Mouse (Mus musculus) left cerebral cortex, adult 11 months (tissue): ENCODE measurements around the gene Hsph1.

ENCODE experiments used
- DNase-seq: peaks from one replicate; pipeline ENCODE4 v3.0.0; 2022; ENCODE audit warnings: low spot score

The Hsph1 gene

DNA sequence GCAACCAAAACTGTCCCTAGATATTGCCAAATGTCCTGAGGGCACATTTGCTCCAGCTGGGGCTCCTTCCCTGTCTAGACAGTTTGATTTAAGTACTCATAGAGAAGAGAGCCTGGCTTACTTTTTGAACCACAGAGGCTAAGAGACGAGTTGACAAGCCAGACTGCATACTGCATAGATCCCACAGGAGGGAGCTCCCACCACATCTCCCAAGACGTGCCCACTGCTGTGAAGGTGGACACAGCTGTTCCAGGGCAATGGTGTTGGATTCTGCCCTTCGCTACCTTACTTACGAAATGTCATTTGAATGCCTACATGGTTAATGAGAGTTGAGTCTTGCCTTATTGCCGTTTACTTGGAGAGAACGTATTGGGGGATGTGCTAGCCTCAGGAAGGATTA is 6.2 kb upstream of the Hsph1 start:
- DNase-seq: no peak

DNA sequence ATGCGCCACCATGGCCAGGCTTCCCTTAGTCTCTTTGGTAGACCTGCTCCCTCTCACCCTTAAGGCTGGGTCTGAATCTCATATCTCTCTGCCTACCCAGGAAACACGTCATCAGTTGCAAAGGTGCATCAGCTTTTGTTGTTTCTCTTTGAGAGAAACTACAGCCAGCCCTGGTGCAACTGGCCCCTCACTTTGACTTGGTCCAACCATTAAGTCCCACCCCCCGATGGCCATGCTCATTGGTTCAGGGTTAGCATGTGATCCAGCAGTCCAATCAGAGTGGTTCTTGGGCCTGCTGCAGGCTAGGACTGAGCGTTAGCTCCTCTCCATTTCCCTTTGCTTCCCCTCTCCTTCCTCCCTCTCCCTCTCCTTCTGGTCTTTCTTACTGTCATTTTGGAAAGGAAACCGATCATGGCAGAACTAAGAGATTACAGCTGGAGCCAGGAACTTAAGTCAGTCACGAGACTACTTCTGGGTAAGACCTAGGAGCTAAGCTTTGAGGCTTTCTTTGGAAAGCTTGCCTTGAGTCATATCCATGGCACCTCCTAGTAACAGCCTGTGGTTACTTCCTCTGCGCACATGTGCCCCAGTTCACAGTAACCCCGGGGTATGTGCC is 5.2 kb upstream of the Hsph1 start:
- no peak for DNase-seq

DNA sequence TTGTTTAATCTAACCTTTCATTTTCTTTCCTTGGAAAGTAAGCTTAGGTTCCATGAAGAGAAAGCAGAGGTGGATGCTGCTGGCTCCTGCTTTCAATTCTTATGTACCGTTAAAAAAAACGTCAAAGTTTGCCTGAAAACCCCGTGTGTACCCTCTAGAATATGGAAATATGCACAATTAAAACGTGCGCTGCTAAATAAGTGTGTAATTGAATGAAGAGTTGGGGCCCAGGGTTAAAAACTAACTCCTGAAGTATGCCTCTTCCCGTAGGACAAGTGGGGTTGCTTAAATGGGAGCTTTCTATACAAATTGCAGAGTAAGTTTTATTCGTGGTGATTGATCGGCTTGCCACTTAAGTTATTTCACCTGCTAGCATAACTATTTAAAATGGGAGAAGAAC is 1.1 kb upstream of the Hsph1 start:
- DNase-seq: no peak

DNA sequence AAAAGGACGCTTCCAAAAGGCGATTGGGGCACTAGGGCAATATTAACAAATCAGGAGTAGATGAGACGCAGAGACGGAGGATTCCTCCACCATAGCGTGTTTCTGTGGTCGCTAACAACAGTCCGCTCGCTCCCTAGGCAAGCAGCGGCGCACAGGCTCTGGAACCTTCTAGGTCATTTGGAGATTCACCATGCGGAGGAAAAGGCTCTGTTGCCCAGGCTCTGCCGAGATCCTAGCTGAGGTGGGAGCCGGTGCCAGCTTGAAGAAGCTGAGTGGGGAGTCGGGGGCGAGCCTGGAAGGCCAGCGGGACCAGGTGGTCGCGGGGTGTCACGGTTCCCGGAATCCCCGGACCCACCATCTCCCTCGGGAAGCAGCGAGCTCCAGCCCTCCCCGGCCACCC is 620 bp downstream of the Hsph1 start:
- no peak for DNase-seq

DNA sequence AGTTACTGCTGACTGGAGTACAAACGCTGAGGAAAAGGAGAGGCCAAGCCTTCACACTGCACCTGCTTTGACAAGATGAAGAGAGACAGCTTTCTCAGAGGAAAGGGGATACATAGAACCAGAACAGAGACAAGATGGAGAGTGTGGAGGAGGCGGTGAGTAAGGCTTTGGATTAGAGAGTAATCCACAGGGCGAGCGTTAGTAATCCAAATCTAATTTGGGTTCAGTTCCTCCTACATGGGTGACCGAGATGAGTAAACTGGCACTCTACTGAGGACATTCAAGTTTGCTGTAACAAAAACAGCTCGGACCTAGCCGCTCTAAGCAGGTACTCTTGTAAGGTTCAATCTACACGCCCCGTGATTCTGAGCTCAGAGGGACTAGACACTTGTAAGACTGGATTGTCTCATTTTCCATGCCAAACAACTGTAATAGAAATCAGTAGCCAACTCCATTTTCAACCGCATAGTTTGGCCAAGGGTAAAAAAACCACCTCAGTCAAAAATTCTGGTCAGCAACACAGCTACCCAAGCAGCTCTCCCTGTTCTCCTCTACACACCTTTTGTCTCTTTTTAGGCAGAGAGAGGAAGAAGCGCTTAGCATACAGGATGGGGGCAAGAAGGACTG is 1.7 kb downstream of the Hsph1 start:
- DNase-seq: no peak

DNA sequence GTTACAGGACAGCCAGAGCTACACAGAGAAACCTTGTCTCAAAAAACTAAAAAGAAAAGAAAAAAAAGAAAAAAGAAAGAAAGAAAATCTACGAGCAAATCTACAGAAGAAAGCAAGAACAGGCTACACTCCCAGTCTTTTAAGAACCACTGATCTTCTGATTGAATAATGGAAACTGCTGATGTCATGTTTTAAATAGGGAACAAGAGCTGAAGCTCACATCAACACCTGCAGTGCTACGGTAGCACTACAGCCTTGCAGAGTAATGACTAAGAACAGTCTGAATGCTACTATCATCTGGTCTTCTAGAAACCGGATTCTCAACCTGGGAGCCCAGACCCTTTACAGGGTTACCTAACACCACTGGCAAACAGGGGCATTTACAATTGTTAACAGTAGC is 10.6 kb downstream of the Hsph1 start:
- DNase-seq: no peak

DNA sequence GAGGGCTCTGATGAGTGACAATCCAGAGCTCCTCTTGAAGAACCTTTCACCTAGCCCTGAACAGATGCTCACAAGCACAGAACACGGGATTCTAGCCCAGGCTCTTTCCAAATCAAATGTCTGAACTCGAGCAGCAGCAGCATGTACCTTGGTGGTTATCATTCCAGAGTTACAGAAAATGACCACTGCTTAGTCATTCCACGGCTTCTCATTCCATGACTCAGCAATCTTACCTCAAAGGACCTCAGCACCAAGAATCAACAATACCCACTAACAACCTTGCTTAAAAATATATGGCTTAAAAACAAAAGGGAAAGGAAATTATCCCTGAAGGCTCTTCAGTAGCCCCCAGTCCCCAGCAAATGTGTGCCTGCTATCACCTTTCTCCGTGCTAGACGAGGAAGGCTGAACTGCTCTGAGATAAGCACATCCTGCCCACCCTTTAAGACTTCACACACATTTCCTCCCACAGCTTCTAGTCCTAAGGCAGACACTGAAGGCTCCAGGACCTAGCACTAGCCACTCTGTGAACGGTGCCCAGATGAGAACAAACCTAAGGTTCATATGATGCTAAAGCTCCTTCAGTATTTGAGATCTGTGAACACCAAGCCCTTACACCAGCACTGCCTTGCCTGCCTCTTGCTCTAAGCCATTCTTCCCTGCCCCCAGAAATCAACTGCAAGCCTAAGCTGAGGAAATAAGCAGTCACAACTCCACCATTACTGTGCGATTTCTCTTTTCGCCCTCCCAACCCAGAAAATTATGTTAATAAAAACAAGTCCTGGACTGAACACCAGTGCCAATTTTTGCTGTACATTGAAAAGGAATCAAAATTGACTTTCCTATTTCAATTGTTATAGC is 12.1 kb downstream of the Hsph1 start:
- no peak for DNase-seq

DNA sequence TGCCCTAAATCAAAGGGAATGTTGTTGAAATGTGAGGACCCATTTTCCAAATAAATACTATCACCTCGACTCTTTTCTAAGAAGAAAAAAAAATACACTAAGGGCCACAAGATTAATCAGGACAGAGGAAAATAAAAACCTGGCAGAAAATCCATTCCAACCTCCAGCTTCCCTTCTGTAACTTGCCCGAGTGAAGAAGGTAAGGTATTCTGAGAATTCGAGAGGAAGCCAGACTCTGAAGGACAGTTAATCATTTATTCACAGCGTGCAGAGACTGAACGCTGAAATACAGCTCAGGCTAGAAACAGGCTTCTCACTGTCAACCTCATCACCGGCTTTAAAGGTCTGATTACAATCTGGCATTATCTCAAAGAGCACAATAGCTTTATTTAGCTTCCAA is 13.5 kb downstream of the Hsph1 start:
- no peak for DNase-seq

DNA sequence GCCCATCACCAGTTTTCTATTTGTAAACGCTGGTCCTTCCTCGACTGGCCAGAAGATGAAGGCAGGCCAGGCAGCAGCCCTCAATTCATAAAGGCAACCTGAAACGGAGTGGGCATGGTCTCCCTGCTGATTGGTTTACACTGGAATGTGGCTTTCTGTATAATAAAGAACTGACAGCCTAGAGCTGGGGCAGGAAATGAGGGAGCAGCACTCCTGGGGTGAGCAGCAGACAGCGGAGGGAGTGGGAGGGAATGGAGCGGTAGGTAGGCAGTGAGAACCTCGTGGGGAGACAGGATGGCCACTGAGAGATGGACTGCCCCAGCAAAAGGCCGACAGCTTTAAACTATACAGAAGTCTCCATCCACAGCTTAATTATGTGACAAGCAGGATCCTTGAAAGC is 14.0 kb downstream of the Hsph1 start:
- no peak for DNase-seq

DNA sequence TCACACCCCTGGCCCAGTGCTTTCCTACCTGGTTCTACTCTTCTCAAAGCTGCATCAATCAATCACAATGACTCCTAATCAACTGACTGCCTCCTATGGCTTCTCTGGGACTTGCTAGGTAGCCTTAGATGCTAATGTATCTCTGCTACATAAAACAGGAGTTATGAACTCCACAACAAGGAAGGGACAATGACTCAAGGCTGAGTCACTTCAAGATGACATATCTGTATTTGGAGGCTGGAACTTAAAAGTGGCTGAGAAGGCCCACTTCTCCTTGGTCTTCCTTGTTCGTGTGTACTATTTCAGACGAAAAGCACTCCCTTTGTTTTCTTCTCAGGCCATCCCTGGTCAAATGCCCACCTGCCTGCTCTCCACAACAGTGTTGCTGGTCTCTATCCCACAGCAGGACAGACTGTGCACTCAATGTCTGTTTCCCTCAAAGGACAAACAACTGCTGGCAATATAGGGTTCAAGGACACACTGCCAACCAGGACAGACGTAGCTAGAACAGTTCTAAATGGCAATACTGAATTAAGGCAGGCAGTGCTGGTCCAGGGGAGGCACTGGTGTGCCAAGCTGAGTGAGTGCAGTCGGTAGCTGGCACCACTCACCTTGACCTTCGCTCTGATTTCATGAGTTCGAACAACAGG is 18.3 kb downstream of the Hsph1 start:
- no peak for DNase-seq

DNA sequence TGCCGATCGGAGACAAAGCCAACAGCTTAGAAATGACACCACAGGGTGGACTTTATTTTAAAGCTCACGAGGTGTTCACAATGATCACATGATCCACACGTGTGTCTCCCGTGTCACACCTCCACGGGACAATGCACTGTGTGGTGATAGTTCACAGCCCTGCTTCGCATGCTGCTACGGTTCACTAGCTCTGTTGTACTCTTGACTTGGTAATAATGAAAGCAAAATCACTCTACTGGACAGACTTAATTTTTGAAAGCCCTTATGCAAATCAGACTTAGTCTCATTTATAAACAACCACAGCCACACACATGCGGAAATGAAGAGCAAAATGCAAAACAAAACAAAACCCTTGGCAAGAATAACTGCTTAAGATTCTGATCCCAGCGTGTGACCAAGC is 19.4 kb downstream of the Hsph1 start:
- DNase-seq: no peak

DNA sequence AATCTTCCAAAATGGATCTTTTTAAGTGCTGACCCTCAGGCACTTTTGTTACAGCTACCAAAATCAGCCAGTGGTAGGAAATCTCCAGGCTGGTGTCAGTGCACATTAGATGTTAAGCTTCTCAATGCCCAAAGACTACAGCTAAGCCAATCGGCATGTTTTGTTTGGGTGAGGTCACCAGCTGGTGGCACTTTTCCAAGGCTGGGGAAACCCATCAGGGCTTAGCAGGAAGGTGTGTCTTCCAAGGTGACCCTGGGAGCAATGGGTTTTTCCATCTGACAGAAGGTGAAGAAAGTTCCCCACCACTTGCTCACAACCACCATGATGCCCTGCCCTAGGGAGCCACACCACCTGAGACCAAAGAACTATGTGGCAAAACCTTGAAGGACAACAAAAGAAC is 20.0 kb downstream of the Hsph1 start:
- DNase-seq: no peak

DNA sequence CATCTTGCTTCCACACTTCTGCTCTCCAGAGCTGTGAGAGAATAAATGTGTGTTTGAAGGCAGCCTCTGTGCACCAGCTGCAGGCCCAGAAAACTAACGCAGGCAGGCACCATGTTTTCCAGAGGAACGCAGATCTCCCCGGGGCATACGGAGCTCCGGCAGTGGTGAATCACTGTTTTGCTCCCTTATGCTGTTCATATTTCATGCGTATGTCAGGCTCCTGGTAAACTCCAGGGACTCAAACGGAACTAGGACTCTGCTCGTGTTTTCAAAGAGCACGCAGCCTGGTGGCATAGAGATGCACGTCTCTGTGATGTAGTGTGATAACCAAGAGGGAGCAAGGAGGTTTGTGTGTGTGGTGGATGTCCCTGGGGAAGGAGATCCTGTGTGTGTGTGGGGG is 23.4 kb downstream of the Hsph1 start:
- DNase-seq: no peak

DNA sequence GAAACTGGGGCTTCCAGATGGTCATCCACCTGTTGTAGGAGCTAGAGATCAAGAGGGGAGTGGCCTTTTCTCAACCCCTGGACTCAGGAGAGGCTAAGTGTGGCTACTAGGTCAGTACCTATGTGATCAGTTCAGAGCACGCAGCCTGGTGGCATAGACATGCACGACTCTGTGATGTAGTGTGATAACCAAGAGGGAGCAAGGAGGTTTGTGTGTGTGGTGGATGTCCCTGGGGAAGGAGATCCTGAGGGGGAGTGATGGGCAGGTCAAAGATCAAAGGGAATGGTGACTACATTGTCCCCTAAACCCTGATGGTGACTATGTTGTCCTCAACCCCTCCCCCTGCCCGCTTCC is 24.0 kb downstream of the Hsph1 start:
- DNase-seq: no peak

DNA sequence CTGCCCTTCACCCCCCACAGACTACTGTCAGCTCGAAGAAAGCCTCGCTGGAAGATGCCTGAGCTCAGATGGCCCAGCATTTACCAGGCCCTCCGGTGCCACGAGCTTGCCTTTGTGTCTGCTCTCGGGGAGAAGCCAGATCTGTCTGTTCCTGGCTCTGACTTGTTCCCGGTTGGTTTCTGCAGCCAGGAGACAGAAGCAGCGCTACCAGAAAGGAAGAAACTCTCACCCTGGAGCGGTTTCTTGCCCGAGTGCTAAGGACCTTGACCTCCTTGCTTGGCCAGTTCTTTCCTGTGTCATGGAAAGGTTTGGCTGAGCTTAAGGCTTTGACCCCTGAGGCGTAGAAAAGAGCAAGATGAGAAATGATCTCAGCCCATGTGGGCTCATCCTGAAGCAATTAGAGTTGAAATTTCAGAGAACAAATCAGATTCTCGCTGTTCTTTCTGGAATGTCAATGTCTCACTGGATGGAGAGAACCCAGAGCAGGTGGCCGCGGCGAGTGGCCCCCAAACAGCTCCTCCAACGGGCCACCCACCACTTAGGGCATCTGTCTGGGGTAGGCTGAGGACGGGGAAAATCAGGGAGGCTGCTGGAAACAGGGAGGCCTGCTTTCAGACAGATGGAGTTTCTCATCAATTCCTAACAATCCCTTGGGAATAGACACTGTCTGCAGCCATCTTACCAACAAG is 24.6 kb downstream of the Hsph1 start:
- no peak for DNase-seq

DNA sequence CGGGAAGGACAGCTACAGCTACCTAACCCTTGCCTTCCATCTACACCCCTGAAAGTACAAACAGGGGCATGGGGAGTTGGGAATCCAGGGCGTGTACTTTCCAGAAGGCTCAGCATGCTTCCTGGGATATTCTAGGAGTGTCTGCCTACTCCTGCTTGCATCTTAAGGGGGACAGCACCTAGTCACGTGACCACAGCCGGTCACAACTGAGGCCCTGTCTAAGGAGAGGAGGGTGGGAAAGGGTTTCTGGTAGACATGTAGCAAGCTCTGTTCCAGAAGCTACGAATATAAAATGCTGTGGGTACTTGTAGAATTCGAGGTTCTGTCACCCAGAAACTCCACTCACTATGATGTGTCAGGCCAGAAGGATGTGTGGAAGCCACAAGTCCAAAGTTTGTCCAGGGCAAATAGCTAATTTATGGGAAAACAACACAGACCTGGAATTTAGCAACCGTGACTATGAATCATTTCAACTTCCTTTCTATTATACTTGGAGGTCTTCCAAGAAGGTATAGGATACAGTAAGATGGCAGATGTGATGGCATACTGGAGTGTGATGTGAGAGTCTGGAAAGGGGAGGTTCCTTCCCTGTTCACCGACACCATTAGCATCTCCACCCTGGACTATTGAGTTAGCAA is 29.0 kb downstream of the Hsph1 start:
- no peak for DNase-seq

DNA sequence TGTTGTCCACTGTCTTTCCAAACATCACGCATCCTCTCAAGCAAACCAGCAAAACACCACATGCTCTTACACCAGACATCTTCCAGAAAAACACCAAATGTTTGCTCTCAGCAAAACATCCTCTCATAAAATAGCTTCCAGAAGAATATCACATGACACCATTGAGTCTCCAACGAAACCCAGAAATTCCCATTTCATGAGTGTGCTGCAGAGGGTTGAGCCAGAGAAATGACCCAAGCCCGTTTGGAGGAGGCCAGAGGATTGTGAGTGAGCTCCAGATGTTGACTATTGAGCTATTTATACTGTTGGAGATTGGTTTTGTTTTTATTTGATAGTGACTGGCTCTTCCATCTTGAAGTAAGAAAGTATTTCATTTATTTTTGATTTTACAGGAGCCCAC is 32.9 kb downstream of the Hsph1 start:
- DNase-seq: no peak

DNA sequence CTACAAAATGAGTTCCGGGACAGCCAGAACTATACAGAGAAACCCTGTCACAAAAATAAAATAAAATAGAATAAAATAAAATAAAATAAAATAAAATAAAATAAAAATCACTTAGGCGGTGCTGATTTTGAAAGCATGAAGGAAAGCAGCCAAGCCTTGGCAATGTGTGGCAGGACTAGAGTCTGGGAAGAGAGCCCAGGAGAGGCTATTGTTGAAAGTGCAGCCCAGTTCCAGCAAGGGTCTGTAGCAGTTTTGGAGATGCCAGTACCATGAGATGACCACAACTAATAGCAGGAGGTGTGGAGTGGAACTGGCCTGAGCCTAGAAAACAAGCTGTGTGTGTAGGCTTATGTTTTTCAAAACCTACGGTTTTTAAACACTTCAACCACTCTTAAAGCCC is 34.2 kb downstream of the Hsph1 start:
- DNase-seq: no peak

DNA sequence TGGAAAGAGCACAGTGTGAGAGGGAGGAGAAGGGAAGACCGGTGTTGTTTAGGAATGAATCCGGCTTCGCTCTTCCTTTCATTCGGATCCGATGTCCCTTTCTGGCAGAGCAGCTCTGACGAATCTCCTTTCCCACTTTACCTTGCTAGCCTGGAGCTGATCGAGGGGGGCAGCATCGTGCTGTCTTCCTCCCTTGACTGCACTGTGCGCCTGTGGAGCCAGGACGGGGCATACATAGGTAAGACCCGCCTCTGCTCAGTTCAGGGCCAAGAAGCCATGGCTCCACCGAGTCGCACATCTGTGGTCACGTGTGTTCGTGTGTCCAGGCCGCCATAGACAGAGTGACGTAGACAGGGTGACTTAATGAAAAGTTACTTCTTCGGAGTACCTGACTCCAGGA is 38.8 kb downstream of the Hsph1 start:
- DNase-seq: no peak

DNA sequence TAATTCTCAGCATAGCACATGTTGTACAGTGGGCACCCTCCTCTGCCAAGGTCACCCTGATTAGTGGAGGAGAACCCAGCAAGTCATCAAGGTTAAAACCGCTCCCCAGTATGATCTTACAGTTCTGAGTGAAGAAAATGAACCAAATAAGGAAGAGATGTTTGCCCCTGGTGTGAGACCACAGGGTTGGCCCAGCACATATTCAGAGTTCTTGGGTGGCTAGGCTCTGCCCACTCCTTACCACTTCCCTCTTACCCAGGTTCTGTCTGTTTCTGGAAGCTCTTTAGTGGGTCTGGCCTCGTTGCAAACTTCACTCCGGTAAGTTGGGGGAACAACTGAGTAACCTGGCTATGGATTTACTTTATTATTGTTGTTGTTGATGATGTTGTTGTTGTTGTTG is 42.0 kb downstream of the Hsph1 start:
- no peak for DNase-seq

DNA sequence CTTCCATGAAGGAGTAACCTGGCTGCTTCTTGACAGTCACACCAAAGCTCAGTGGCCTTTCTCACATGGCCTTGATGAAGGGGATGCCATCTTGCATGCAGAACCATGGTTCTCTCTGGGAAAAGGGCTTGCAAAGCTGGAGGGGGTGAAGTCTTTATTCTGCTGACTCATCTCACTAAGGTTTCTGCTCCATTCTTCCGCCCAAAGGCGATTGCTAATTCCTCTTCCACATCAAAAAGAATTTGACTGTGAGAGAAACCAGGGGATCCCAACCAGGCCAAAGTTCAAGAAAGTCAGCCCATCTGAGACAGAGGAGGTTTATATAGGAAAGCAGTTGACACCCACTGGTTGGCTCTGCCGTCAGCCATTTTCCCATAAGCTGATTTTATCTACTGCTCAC is 46.2 kb downstream of the Hsph1 start:
- no peak for DNase-seq
